Mouse (Mus musculus) MEL (cell line): ENCODE measurements at regions not wholly inside any gene's neighbourhood (a gene's known extent, or its start where the extent isn't known, plus 50 kb on each side); places are given as distances from the start of the nearest gene placed in this dataset.

Experiments used
- DNase-seq: peaks from one replicate; pipeline ENCODE4 v3.0.0; 2011; ENCODE audit warnings: low read depth, low spot score
- H3K27ac ChIP-seq: 2 replicates; pipeline ENCODE4 v1.5.1; 2012; ENCODE audit warnings: low read depth, mild to moderate bottlenecking, control low read depth, low read length, moderate library complexity; ENCODE audit not compliant: control insufficient read depth
- H3K27me3 ChIP-seq, 2 experiments: fragments of 150-350 bp in 1 of 2; sonication (generic) in 1 of 2; 2 replicates each; pipeline ENCODE4 v1.6.1; 2012; ENCODE audit warnings: low read length in 2 of 2, mild to moderate bottlenecking in 2 of 2, improper control_type of control experiment in 1 of 2, moderate library complexity in 1 of 2; ENCODE audit not compliant: insufficient read depth in 2 of 2, control insufficient read depth in 1 of 2
- H3K36me3 ChIP-seq, 2 experiments: 2 replicates each; pipeline ENCODE4 v1.6.1; 2012 to 2014; ENCODE audit warnings: low read length in 2 of 2, improper control_type of control experiment in 1 of 2, inconsistent platforms in 1 of 2, mild to moderate bottlenecking in 1 of 2; ENCODE audit not compliant: insufficient read depth in 2 of 2, control insufficient read depth in 1 of 2
- H3K4me1 ChIP-seq, 2 experiments: fragments of 150-350 bp in 1 of 2; sonication (generic) in 1 of 2; 2 replicates each; pipeline ENCODE4 v1.6.1; 2012; ENCODE audit warnings: low read length in 2 of 2, improper control_type of control experiment in 1 of 2, mild to moderate bottlenecking in 1 of 2; ENCODE audit not compliant: insufficient read depth in 2 of 2, control insufficient read depth in 1 of 2
- H3K4me3 ChIP-seq, 2 experiments: fragments of 150-350 bp in 1 of 2; sonication (generic) in 1 of 2; 2 replicates each; pipeline ENCODE4 v1.5.1; 2012; ENCODE audit warnings: low read depth in 2 of 2, low read length in 2 of 2, mild to moderate bottlenecking in 2 of 2, moderate library complexity in 2 of 2, control low read depth in 1 of 2, improper control_type of control experiment in 1 of 2; ENCODE audit not compliant: control insufficient read depth in 1 of 2, insufficient read depth in 1 of 2
- H3K79me2 ChIP-seq: 2 replicates; pipeline ENCODE4 v1.6.1; 2012; ENCODE audit warnings: mild to moderate bottlenecking, low read length, moderate library complexity; ENCODE audit not compliant: control insufficient read depth, poor library complexity, insufficient read depth
- H3K9ac ChIP-seq: 2 replicates; pipeline ENCODE4 v1.6.1; 2012; ENCODE audit warnings: low read depth, mild to moderate bottlenecking, control low read depth, low read length, moderate library complexity; ENCODE audit not compliant: control insufficient read depth, poor library complexity, severe bottlenecking
- H3K9me3 ChIP-seq: fragments of 150-350 bp; sonication (generic); replicated peaks from 2 replicates; pipeline ENCODE4 v1.6.1; 2012; ENCODE audit warnings: mild to moderate bottlenecking, low read length, improper control_type of control experiment, moderate library complexity; ENCODE audit not compliant: insufficient read depth
- CTCF ChIP-seq, 3 experiments: IDR thresholded peaks in 2 of 3; conservative IDR thresholded peaks in 1 of 3; 2 replicates each; pipeline ENCODE4 v1.5.1; 2011 to 2012; ENCODE audit warnings: low read length in 3 of 3, low read depth in 2 of 3, mild to moderate bottlenecking in 2 of 3, improper control_type of control experiment in 1 of 3, inconsistent platforms in 1 of 3, mixed read lengths in 1 of 3, moderate library complexity in 1 of 3; ENCODE audit not compliant: control insufficient read depth in 1 of 3, insufficient read depth in 1 of 3, poor library complexity in 1 of 3, severe bottlenecking in 1 of 3
- ELF1 ChIP-seq: IDR thresholded peaks from 2 replicates; pipeline ENCODE4 v1.6.1; 2014; ENCODE audit warnings: low read depth, mild to moderate bottlenecking, inconsistent platforms, low read length, improper control_type of control experiment, moderate library complexity
- EP300 ChIP-seq, 2 experiments: IDR thresholded peaks; 2 replicates each; pipeline ENCODE4 v1.6.1; 2011; ENCODE audit warnings: improper control_type of control experiment in 2 of 2, low read length in 2 of 2, low read depth in 1 of 2, mild to moderate bottlenecking in 1 of 2
- ETS1 ChIP-seq: IDR thresholded peaks from 2 replicates; pipeline ENCODE4 v1.6.1; 2012; ENCODE audit warnings: low read depth, mild to moderate bottlenecking, inconsistent platforms, low read length, improper control_type of control experiment, moderate library complexity
- HCFC1 ChIP-seq: IDR thresholded peaks from 2 replicates; pipeline ENCODE4 v1.6.1; 2012; ENCODE audit warnings: low read depth, mild to moderate bottlenecking, inconsistent platforms, low read length, improper control_type of control experiment, moderate library complexity
- MAX ChIP-seq: IDR thresholded peaks from 2 replicates; pipeline ENCODE4 v1.6.1; 2011; ENCODE audit warnings: low read length, improper control_type of control experiment
- MXI1 ChIP-seq: IDR thresholded peaks from 2 replicates; pipeline ENCODE4 v1.6.1; 2011; ENCODE audit warnings: mild to moderate bottlenecking, low read depth, low read length, improper control_type of control experiment
- MYC ChIP-seq: IDR thresholded peaks from 2 replicates; pipeline ENCODE4 v1.6.1; 2011; ENCODE audit warnings: low read depth, mild to moderate bottlenecking, low read length, improper control_type of control experiment, moderate library complexity
- POLR2AphosphoS5 ChIP-seq: IDR thresholded peaks from 2 replicates; pipeline ENCODE4 v1.6.1; 2012; ENCODE audit warnings: low read depth, borderline replicate concordance, mild to moderate bottlenecking, inconsistent platforms, low read length, moderate library complexity, mixed read lengths
- RAD21 ChIP-seq: IDR thresholded peaks from 2 replicates; pipeline ENCODE4 v1.6.1; 2011; ENCODE audit warnings: mild to moderate bottlenecking, low read depth, low read length, improper control_type of control experiment
- RCOR1 ChIP-seq: IDR thresholded peaks from 2 replicates; pipeline ENCODE4 v1.6.1; 2012; ENCODE audit warnings: low read depth, mild to moderate bottlenecking, inconsistent platforms, low read length, improper control_type of control experiment
- SIN3A ChIP-seq: IDR thresholded peaks from 2 replicates; pipeline ENCODE4 v1.6.1; 2012; ENCODE audit warnings: low read length, improper control_type of control experiment, inconsistent platforms
- SMC3 ChIP-seq: IDR thresholded peaks from 2 replicates; pipeline ENCODE4 v1.6.1; 2011; ENCODE audit warnings: low read depth, low read length, improper control_type of control experiment
- TAL1 ChIP-seq: IDR thresholded peaks from 2 replicates; pipeline ENCODE4 v1.6.1; 2012; ENCODE audit warnings: mild to moderate bottlenecking, inconsistent platforms, low read length, moderate library complexity, mixed read lengths
- UBTF ChIP-seq: IDR thresholded peaks from 2 replicates; pipeline ENCODE4 v1.6.1; 2012; ENCODE audit warnings: low read depth, mild to moderate bottlenecking, inconsistent platforms, low read length, improper control_type of control experiment, moderate library complexity, borderline replicate concordance; ENCODE audit not compliant: insufficient read depth
- USF1 ChIP-seq: IDR thresholded peaks from 2 replicates; pipeline ENCODE4 v1.6.1; 2014; ENCODE audit warnings: low read depth, mild to moderate bottlenecking, inconsistent platforms, low read length, improper control_type of control experiment, moderate library complexity
- USF2 ChIP-seq, 2 experiments: IDR thresholded peaks; 2 replicates each; pipeline ENCODE4 v1.6.1; 2011 to 2012; ENCODE audit warnings: improper control_type of control experiment in 2 of 2, low read length in 2 of 2, borderline replicate concordance in 1 of 2, inconsistent platforms in 1 of 2, low read depth in 1 of 2, mild to moderate bottlenecking in 1 of 2; ENCODE audit not compliant: insufficient read depth in 1 of 2
- ZC3H11A ChIP-seq: IDR thresholded peaks from 2 replicates; pipeline ENCODE4 v1.6.1; 2012; ENCODE audit warnings: low read depth, mild to moderate bottlenecking, inconsistent platforms, low read length, improper control_type of control experiment
- ZKSCAN1 ChIP-seq: IDR thresholded peaks from 2 replicates; pipeline ENCODE4 v1.6.1; 2012; ENCODE audit warnings: low read depth, mild to moderate bottlenecking, inconsistent platforms, low read length, improper control_type of control experiment, moderate library complexity
- ZMIZ1 ChIP-seq: IDR thresholded peaks from 2 replicates; pipeline ENCODE4 v1.6.1; 2012; ENCODE audit warnings: low read depth, mild to moderate bottlenecking, inconsistent platforms, low read length, improper control_type of control experiment, moderate library complexity
- ZNF384 ChIP-seq: IDR thresholded peaks from 2 replicates; pipeline ENCODE4 v1.6.1; 2012; ENCODE audit warnings: low read depth, mild to moderate bottlenecking, inconsistent platforms, low read length, improper control_type of control experiment

- H3K79me2 ChIP-seq = no peaks in the 10 kb centered on the region
- no peak overlapping the region for H3K4me3 ChIP-seq
- no peak for TF ChIP-seq USF2 (IDR thresholded peaks at IDR 0.05; ENCODE audit: borderline replicate concordance in 1 of 2, insufficient read depth in 1 of 2, low read depth in 1 of 2, low read length in 2 of 2)
- no peak for TF ChIP-seq MAX
- no peak for TF ChIP-seq CTCF (IDR thresholded peaks at IDR 0.05 in 2 of 3, conservative IDR thresholded peaks at IDR 0.05 in 1 of 3; ENCODE audit: control insufficient read depth in 1 of 3, insufficient read depth in 1 of 3, low read depth in 2 of 3, low read length in 3 of 3, poor library complexity in 1 of 3, severe bottlenecking in 1 of 3)
- TF ChIP-seq MYC = no peak
- no peak for TF ChIP-seq RAD21
- TF ChIP-seq ETS1 = no peak
- TF ChIP-seq HCFC1 = no peak
- no peak for TF ChIP-seq EP300 (IDR thresholded peaks at IDR 0.05; ENCODE audit: low read depth in 1 of 2, low read length in 2 of 2)
- TF ChIP-seq UBTF = no peak
- TF ChIP-seq RCOR1 = no peak
- TF ChIP-seq MXI1 = no peak
- no peak for TF ChIP-seq ELF1
- no peak for TF ChIP-seq ZC3H11A
- no peak for TF ChIP-seq POLR2AphosphoS5
- no peak for TF ChIP-seq TAL1
- no peak for TF ChIP-seq ZKSCAN1
- no peak for TF ChIP-seq ZMIZ1
- no peak for TF ChIP-seq USF1
- TF ChIP-seq, all 39 proteins: peak for 0
- Histone ChIP-seq H3K4me1 (no peaks in the 10 kb centered on the region), H3K36me3 (no peaks in the 10 kb centered on the region), H3K9ac (no peak overlapping the region), H3K9me3 (no peaks in the 10 kb centered on the region), H3K27ac (no peak overlapping the region), H3K27me3 (no peaks in the 10 kb centered on the region)
- no peak for DNase-seq
Measured at GRCm38 (mm10) chr3:39809586-39809985, 721.5 kb upstream of the Intu start.

GRCm38 (mm10) chr3:39814814-39815213, 716.3 kb upstream of the Intu start:
- Histone ChIP-seq H3K36me3 (no peaks in the 10 kb centered on the region), H3K9me3 (no peaks in the 10 kb centered on the region), H3K27ac (no peak overlapping the region), H3K4me1 (no peaks in the 10 kb centered on the region), H3K9ac (no peak overlapping the region), H3K79me2 (no peaks in the 10 kb centered on the region), H3K27me3 (no peaks in the 10 kb centered on the region), H3K4me3 (no peak overlapping the region)
- peak; percentile 12 for DNase-seq
- TF ChIP-seq EP300 (IDR thresholded peaks at IDR 0.05; ENCODE audit: low read depth in 1 of 2, low read length in 2 of 2) = no peak
- TF ChIP-seq ZNF384 = no peak
- no peak for TF ChIP-seq SIN3A
- peak; percentile 47 for TF ChIP-seq RAD21
- TF ChIP-seq CTCF (IDR thresholded peaks at IDR 0.05 in 2 of 3, conservative IDR thresholded peaks at IDR 0.05 in 1 of 3; ENCODE audit: control insufficient read depth in 1 of 3, insufficient read depth in 1 of 3, low read depth in 2 of 3, low read length in 3 of 3, poor library complexity in 1 of 3, severe bottlenecking in 1 of 3) = peak; percentile 24 to 59 (median 46); a peak in 4 of 6 replicates
- peak; percentile 43 for TF ChIP-seq SMC3
- no peak for TF ChIP-seq TAL1
